Mouse (Mus musculus) adipocyte (in vitro differentiated cells): ENCODE data around the gene Ubr2.

ENCODE experiments used
- DNase-seq: peaks from one replicate; pipeline ENCODE4 v3.0.0-alpha.2; 2016; ENCODE audit warnings: low spot score

The Ubr2 gene

DNA sequence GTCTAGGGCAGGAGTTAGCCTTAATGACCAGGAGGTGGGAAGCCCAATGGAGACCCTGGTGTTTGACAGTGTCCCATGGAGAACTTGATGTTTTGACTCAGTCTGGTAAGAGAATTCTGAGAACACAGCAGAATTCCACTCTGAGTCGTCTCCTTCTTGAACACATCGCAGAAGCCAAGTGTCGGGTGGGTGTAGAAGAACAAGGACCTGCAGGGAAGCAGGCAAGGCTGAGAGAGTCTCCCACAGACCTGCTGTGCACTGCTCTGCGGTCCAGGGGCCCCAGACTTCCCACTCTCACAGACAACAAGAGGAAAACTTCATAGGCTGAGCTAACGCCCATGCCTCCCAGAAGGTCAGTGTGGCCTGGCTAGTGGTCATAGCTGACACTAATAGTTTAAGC is 82.6 kb downstream of the Ubr2 start:
- no peak for DNase-seq

DNA sequence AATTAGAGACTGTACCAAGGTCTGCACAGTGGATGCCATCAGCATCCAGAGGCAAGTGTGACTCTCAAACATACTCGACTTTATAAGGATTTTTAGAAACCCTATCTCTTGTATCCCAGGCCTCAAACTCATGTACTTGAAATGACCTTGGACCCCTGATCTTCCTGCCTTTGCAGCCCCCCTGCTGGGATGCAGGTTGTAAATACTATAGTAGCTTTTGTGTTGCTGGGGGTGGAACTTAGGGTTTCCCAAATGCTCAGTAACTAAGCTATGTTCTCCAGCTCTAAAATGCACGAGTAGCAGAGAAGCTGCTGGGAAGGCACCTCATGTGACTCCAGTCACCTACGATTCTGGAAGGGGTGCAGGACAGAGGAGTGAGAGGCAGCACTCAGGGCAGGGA is 83.4 kb downstream of the Ubr2 start:
- DNase-seq = no peak

DNA sequence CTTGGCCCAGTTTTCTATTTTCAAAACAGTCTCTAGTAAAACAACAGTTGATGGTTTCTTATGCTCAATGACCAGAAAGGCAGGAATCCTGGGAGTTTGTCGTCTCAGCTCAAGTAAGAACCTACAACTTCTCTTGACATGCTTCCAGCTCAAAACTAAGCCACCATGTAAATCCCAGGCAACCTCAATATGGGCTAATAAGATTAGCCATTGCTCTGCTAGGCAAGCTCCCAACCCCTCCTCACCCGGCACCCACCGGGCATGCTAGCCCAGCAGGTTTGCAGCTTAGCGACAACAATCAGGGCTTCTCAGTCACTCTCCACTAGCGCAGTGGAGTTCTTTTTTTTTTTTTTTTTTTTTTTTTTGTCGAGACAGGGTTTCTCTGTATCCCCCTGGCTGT is 84.2 kb downstream of the Ubr2 start:
- no peak for DNase-seq

- peak; percentile 87 for DNase-seq
Observed at GRCm38 (mm10) chr17:46920855-46921254, 89.5 kb downstream of the Ubr2 start.

GRCm38 (mm10) chr17:46918951-46919350 is 91.4 kb downstream of the Ubr2 start:
- no peak for DNase-seq

- DNase-seq = no peak
Observed at GRCm38 (mm10) chr17:46915129-46915528, 95.2 kb downstream of the Ubr2 start.

DNA sequence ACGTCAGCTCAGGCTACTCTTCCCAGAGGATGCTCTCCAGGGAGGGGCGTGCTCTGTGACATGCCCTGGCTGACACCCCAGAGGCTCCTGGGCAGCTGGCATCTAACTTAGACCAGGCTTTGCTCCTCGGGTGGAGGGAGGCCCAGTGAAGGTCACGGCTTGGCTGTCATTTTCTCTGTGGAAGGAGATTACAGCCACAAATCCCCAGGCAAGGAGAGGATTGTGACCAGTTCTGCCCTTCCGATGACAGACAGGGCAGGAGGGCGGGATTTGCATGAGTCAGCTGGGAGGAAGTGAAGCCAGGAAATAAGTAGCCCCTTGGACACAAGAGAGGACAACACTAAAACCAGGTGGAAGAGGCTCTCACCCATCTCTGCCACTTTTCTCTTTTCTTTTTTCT is 98.0 kb downstream of the Ubr2 start:
- DNase-seq = no peak

DNA sequence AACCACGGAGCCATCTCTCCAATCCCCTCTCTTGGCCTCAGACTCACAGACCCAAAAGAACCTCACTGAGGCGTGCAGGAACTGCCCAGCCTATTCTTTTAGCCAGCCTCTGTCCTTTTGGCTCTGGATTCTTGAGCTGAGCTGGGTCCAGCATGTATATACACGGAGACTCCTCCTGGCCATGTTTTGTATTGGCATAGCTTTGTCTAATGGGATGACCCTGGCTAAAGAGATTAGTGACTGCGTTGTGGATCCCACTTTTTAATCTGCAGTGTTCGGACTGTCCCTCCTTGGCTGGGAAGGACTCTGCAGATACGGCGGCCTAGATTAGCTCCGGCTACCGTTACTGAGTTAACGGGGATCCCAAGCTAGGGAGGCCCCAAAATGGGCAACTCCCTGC is 100.2 kb downstream of the Ubr2 start, which contains the start of gene Prph2:
Gene Prph2 (plus strand): TSS at position 274 of the 400 bp plus-strand sequence.
- no peak for DNase-seq

- DNase-seq = peak; percentile 89
Observed at GRCm38 (mm10) chr17:46903876-46904490, 106.4 kb downstream of the Ubr2 start.

DNA sequence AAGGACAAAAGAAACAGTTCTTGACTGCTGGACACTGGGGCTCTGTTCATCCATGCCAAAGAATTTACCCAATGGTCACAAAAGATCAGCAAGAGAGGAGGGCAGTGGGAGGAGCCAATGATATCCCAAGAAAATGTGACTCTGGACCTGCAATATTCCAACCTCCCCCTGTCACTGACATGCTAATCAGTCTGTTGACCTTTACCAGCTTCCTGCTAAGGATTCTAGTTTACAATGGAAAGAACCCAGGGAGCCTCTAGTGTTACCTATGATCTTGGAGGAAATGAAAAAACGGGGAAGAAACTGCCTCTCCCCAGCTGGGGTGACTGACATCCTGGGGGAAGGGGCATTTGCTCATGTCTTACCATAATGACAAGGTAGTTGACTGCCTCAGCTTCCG is 109.4 kb downstream of the Ubr2 start:
- no peak for DNase-seq

- no peak for DNase-seq
Observed at GRCm38 (mm10) chr17:46897221-46897950, 113.0 kb downstream of the Ubr2 start.

DNA sequence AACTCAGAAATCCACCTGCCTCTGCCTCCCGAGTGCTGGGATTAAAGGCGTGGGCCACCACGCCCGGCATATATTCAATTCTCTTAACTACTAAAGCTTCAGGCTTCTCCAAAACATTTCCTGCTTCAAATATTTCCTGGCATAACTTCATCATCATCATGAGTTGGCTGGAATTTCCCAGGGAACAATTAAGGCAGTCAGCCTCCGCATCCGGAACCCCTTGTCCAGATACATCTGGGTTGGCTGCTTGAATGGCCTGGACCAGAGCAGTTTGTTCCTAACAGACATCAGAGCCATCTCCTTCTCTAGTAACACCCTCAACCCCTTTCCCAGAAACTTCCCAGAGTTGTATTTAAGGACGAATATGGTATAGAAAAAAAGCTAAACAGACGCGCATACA is 114.9 kb downstream of the Ubr2 start:
- DNase-seq = no peak

DNA sequence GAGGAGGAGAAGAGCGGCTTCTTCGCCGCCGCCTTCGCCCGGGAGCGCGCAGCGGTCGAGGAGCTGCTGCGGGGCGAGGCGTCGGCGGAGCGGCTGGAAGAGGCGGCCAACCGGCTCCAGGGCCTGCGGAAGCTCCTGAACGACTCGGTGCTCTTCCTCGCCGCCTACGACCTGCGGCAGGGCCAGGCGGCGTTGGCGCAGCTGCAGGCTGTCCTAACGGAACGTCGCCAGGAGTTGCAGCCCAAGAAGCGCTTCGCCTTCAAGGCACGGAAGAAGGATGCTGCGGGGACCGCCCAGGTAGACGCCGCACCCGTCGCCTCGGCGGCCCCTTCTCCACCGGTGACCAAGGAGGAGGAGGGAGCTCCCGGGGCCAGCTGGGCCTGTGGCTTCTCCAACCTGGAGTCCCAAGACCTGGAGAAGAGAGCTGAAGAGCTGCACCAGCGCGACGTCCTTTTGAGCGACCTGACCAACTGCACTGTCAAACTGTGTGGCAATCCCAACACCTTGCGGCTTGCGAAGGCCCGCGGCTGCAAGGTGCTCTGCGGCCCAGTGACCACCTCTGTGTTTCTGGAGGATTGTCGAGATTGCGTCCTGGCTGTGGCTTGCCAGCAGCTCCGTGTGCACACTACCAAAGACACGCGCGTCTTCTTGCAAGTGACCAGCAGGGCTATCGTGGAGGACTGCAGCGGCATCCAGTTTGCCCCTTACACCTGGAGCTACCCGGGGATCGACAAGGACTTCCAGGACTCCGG is 119.3 kb downstream of the Ubr2 start:
- peak; percentile 35 for DNase-seq

DNA sequence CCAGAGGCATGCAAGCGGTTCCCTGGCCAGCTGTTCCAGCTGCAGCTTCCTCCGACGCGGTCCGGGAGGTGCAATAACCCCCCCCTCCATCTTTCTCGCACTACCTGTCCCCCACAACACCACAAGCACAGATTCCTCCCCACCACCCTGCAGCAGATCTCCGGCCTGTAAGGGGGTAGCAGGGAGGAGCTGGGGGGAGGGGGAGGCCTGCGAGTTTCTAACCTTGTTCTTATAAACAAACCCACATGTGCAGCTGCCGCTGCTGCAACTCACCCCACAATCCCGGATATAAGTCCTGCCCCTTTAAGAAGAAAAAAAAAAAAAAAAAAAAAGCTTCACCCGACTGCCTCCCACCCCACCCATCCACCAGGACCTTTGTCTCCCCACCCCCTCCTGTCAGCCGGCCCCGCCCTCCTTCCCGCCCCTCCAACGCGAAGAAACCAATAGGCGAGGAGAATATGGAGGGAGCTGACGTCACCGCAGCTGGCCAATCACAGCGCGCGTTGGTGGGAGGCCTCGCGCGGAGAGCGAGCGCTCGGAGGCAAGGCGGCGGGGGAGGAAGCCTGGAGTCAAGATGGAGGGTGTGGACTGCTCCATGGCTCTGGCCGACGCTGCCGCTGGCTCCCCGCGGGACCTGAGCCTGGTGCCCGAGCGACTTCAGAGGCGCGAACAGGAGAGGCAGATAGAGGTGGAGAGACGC is 120.1 kb downstream of the Ubr2 start, which contains the start of gene Tbcc:
Gene Tbcc (plus strand): TSS at position 569 of the 700 bp plus-strand sequence.
- peak; percentile 99 for DNase-seq

GRCm38 (mm10) chr17:46889450-46890084 is 120.8 kb downstream of the Ubr2 start:
- peak; percentile 74 for DNase-seq

- DNase-seq = peak; percentile 60
Observed at GRCm38 (mm10) chr17:46888511-46889212, 121.7 kb downstream of the Ubr2 start.

GRCm38 (mm10) chr17:46885910-46886643 is 124.3 kb downstream of the Ubr2 start:
- DNase-seq = no peak

- DNase-seq = no peak
Observed at GRCm38 (mm10) chr17:46885218-46885909, 125.0 kb downstream of the Ubr2 start.

DNA sequence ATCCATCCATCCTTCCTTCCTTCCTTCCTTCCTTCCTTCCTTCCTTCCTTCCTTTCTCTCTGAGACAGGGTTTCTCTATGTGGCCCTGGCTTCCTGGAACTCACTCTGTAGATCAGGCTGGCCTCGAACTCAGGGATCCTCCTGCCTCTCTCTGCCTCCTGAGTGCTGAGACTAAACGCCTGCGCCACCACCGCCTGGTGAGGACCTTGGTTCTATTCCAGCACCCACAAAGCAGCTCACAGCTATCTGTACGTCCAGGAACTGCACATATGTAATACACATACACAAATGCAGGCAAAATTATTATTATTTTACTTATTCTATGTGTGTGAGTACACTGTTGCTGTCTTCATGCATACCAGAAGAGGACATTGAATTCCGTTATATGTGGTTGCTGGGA is 125.6 kb downstream of the Ubr2 start:
- no peak for DNase-seq

DNA sequence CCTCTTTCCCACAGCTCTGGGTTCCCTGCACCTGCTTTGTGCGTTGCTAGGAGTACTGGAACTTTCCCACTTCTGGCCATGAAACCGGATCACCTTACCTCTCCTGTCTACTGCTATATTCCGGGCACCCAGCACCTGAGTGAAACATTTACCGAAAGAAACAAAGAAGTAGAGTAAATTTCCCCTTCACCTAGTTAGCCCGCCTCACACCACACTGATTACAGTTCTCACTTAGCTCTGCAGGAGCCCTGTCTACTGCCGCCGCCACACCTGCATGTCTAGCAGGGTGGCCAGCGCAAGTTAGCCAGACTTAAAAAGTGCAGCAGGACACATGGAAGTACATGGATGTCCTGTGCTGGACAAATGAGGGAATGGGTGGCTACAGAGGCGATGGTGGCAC is 127.2 kb downstream of the Ubr2 start:
- no peak for DNase-seq
